Mouse (Mus musculus) spleen, adult 2 months (tissue): ENCODE measurements around the gene Edar.

ENCODE experiments used
- CTCF ChIP-seq: fragments of 200-500 bp; IDR thresholded peaks from 2 replicates; pipeline ENCODE4 v1.5.1; 2011; ENCODE audit warnings: mild to moderate bottlenecking, inconsistent platforms; ENCODE audit not compliant: insufficient read depth, insufficient read length, insufficient replicate concordance; ENCODE audit errors: extremely low read depth
- POLR2A ChIP-seq: fragments of 200-500 bp; IDR thresholded peaks from 2 replicates; pipeline ENCODE4 v1.6.1; 2011; ENCODE audit warnings: low read depth, low read length, inconsistent platforms

- no peak for TF ChIP-seq POLR2A
- TF ChIP-seq CTCF: peak; percentile 78
These were observed at the start of gene Edar for GRCm38 (mm10) chr10:58675533-58675932.
